In genomic region chr5:148451811-148452210, GRCm38 (mm10) we compare ENCODE assay signal across 8 mouse cellular contexts. TPM values are rescaled to one million over a fixed set of nuclear protein-coding genes. Genes with fewer than 3 reads are reported as not detected.
DNase-seq lines count a peak whose midpoint lies in the region; ATAC-seq lines count a peak whose summit lies in the region.

No protein-coding gene starts in this region.

- no peak overlapping the region for H3K27ac ChIP-seq in forebrain, embryonic 14.5 days (ENCODE audit: low read depth, low read length)
- no peak overlapping the region for H3K27ac ChIP-seq in forebrain, embryonic 13.5 days

- H3K4me3 ChIP-seq in forebrain, embryonic 14.5 days (ENCODE audit: low read depth, low read length), result no peak overlapping the region
- no peak overlapping the region for H3K4me3 ChIP-seq in forebrain, embryonic 13.5 days

- peaks cover 7% of the 10 kb centered on the region; the same call in 1 of the 2 replicates for H3K4me1 ChIP-seq in forebrain, embryonic 14.5 days (ENCODE audit: control insufficient read depth, insufficient read depth, low read length)
- peaks cover 16% of the 10 kb centered on the region for H3K4me1 ChIP-seq in forebrain, embryonic 13.5 days

- H3K36me3 ChIP-seq in forebrain, embryonic 14.5 days (ENCODE audit: control insufficient read depth, insufficient read depth, low read length), result no peaks in the 10 kb centered on the region
- H3K36me3 ChIP-seq in forebrain, embryonic 13.5 days (ENCODE audit: poor library complexity, severe bottlenecking), result no peaks in the 10 kb centered on the region

- 38% methylated on average over 7 of the region's 7 CpGs for WGBS in forebrain, embryonic 14.5 days
- 40% methylated on average over 7 of the region's 7 CpGs for WGBS in forebrain, embryonic 13.5 days

- DNase-seq in forebrain, embryonic 14.5 days (ENCODE audit: low spot score), result peak; percentile 57
- peak; percentile 26 to 49 for DNase-seq in urinary bladder, adult 18-20 months (ENCODE audit: low spot score in 2 of 2)
- no peak for DNase-seq in urinary bladder, adult 2 months (ENCODE audit: low spot score)
- DNase-seq in cerebellum, postnatal 25 days, result peak; percentile 69 to 79
- DNase-seq in kidney, adult 8-10 months, result peak; percentile 12 to 21
- peak; percentile 55 for DNase-seq in lung, postnatal 25 days (ENCODE audit: low spot score)
- peak; percentile 15 to 57 for DNase-seq in spleen, postnatal 14 days (ENCODE audit: low spot score in 2 of 2)

- ATAC-seq in forebrain, embryonic 14.5 days, result no peak
- no peak for ATAC-seq in forebrain, embryonic 13.5 days

- no peak overlapping the region for H3K4me2 ChIP-seq in forebrain, embryonic 14.5 days (ENCODE audit: low read length)
- H3K4me2 ChIP-seq in forebrain, embryonic 13.5 days, result no peak overlapping the region

- no peaks in the 10 kb centered on the region for H3K27me3 ChIP-seq in forebrain, embryonic 14.5 days (replicated peaks; ENCODE audit: control insufficient read depth, insufficient read depth, low read length)
- H3K27me3 ChIP-seq in forebrain, embryonic 13.5 days, result no peaks in the 10 kb centered on the region

- no peaks in the 10 kb centered on the region for H3K9me3 ChIP-seq in forebrain, embryonic 14.5 days (replicated peaks; ENCODE audit: control insufficient read depth, low read length)
- H3K9me3 ChIP-seq in forebrain, embryonic 13.5 days (replicated peaks), result no peaks in the 10 kb centered on the region

- H3K9ac ChIP-seq in forebrain, embryonic 14.5 days (ENCODE audit: low read length), result no peak overlapping the region
- no peak overlapping the region for H3K9ac ChIP-seq in forebrain, embryonic 13.5 days

RNA-seq across cellular contexts. Expression of gene Slc7a1, which starts 52.1 kb away (rescaled TPM):
- polyA plus RNA-seq in forebrain, embryonic 14.5 days (2014; fragmentation: Nextera tagmentation; extraction: Ambion mirVana), result 30.0 and 44.2 TPM in 2 replicates
- 24.4 and 27.2 TPM in 2 replicates for polyA plus RNA-seq in forebrain, embryonic 13.5 days (2015; fragmentation: Nextera tagmentation; extraction: Ambion mirVana)
- 4.9 and 7.5 TPM in 2 replicates for polyA plus RNA-seq in urinary bladder, adult 2 months (2012; rRNA removed)
